Mouse (Mus musculus) testis, adult 2 months (tissue): Measurements from ENCODE around the gene Rxra. TPM values are rescaled to one million over a fixed set of nuclear protein-coding genes. Genes with fewer than 3 reads are reported as not detected.

Source experiments
- H3K27ac ChIP-seq: fragments of 200-500 bp; 2 replicates; pipeline ENCODE4 v1.5.1; 2012; ENCODE audit warnings: low read depth, low read length; ENCODE audit not compliant: control insufficient read depth, insufficient read depth
- H3K27me3 ChIP-seq: fragments of 200-500 bp; 2 replicates; pipeline ENCODE4 v1.6.1; 2012; ENCODE audit warnings: mild to moderate bottlenecking, low read length, moderate library complexity; ENCODE audit not compliant: control insufficient read depth, insufficient read depth
- H3K36me3 ChIP-seq: fragments of 200-500 bp; 2 replicates; pipeline ENCODE4 v1.6.1; 2012; ENCODE audit warnings: mild to moderate bottlenecking, low read length; ENCODE audit not compliant: control insufficient read depth, insufficient read depth
- H3K4me1 ChIP-seq: fragments of 200-500 bp; 2 replicates; pipeline ENCODE4 v1.6.1; 2012; ENCODE audit warnings: low read length; ENCODE audit not compliant: control insufficient read depth, insufficient read depth
- H3K4me3 ChIP-seq: fragments of 200-500 bp; 2 replicates; pipeline ENCODE4 v1.5.1; 2012; ENCODE audit warnings: low read depth, mild to moderate bottlenecking, low read length, moderate library complexity, mixed read lengths; ENCODE audit not compliant: control insufficient read depth
- CTCF ChIP-seq: fragments of 200-500 bp; IDR thresholded peaks from 2 replicates; pipeline ENCODE4 v1.5.1; 2012; ENCODE audit warnings: low read depth, mild to moderate bottlenecking, inconsistent platforms, low read length, moderate library complexity; ENCODE audit not compliant: control insufficient read depth, insufficient read depth, insufficient replicate concordance
- POLR2A ChIP-seq: fragments of 200-500 bp; IDR thresholded peaks from 2 replicates; pipeline ENCODE4 v1.6.1; 2012; ENCODE audit warnings: low read depth, mild to moderate bottlenecking, inconsistent platforms, low read length, moderate library complexity; ENCODE audit not compliant: control insufficient read depth
- polyA plus RNA-seq: library from polyadenylated mRNA; depleted of rRNA; stranded (reverse); fragments of >200 nt; gene quantifications from 2 replicates; pipeline ENCODE4 v1.2.3, GENCODE M21; 2012

The Rxra gene
- polyA plus RNA-seq, 1 experiment, result 54.3 TPM

GRCm38 (mm10) chr2:27653496-27654030, 22.7 kb upstream of the Rxra start:
- no peaks in the 10 kb centered on the region for H3K36me3 ChIP-seq
- no peaks in the 10 kb centered on the region for H3K27me3 ChIP-seq
- no peak overlapping the region for H3K4me3 ChIP-seq
- no peaks in the 10 kb centered on the region for H3K4me1 ChIP-seq
- TF ChIP-seq POLR2A, result no peak
- TF ChIP-seq CTCF, result no peak
- no peak overlapping the region for H3K27ac ChIP-seq

- H3K4me3 ChIP-seq, result no peak overlapping the region
- H3K27me3 ChIP-seq, result no peaks in the 10 kb centered on the region
These were observed 21.7 kb upstream of the Rxra start for GRCm38 (mm10) chr2:27654321-27655232.

GRCm38 (mm10) chr2:27656576-27656975, 19.7 kb upstream of the Rxra start:
- Histone ChIP-seq H3K4me1 (no peaks in the 10 kb centered on the region), H3K27ac (no peak overlapping the region), H3K4me3 (no peak overlapping the region), H3K36me3 (no peaks in the 10 kb centered on the region), H3K27me3 (no peaks in the 10 kb centered on the region)
- TF ChIP-seq POLR2A (no peak), CTCF (no peak)

More at GRCm38 (mm10) chr2:27654321-27655232, 21.7 kb upstream of the Rxra start:
- Histone ChIP-seq H3K27ac (no peak overlapping the region), H3K36me3 (no peaks in the 10 kb centered on the region), H3K4me1 (no peaks in the 10 kb centered on the region)
- TF ChIP-seq CTCF (no peak), POLR2A (no peak)

- Histone ChIP-seq H3K27ac (no peak overlapping the region), H3K4me1 (no peaks in the 10 kb centered on the region), H3K4me3 (no peak overlapping the region), H3K27me3 (no peaks in the 10 kb centered on the region), H3K36me3 (no peaks in the 10 kb centered on the region)
- no peak for TF ChIP-seq CTCF
- TF ChIP-seq POLR2A, result no peak
These were observed 11.0 kb upstream of the Rxra start for GRCm38 (mm10) chr2:27665284-27665683.

- Histone ChIP-seq H3K27ac (no peak overlapping the region), H3K4me1 (no peaks in the 10 kb centered on the region), H3K27me3 (no peaks in the 10 kb centered on the region), H3K36me3 (no peaks in the 10 kb centered on the region), H3K4me3 (no peak overlapping the region)
- TF ChIP-seq CTCF (no peak), POLR2A (no peak)
These were observed 9.5 kb upstream of the Rxra start for GRCm38 (mm10) chr2:27666719-27667118.

GRCm38 (mm10) chr2:27667677-27668076, 8.6 kb upstream of the Rxra start:
- Histone ChIP-seq H3K4me3 (no peak overlapping the region), H3K27ac (no peak overlapping the region), H3K36me3 (no peaks in the 10 kb centered on the region), H3K27me3 (no peaks in the 10 kb centered on the region), H3K4me1 (no peaks in the 10 kb centered on the region)
- TF ChIP-seq CTCF, result no peak
- no peak for TF ChIP-seq POLR2A

- no peak overlapping the region for H3K27ac ChIP-seq
- no peak overlapping the region for H3K4me3 ChIP-seq
- H3K36me3 ChIP-seq, result no peaks in the 10 kb centered on the region
- no peaks in the 10 kb centered on the region for H3K4me1 ChIP-seq
- TF ChIP-seq CTCF (no peak), POLR2A (no peak)
- no peaks in the 10 kb centered on the region for H3K27me3 ChIP-seq
These were observed 5.5 kb upstream of the Rxra start for GRCm38 (mm10) chr2:27670746-27671145.
